Mouse (Mus musculus): ENCODE measurements around the gene Arhgef15.

DNA sequence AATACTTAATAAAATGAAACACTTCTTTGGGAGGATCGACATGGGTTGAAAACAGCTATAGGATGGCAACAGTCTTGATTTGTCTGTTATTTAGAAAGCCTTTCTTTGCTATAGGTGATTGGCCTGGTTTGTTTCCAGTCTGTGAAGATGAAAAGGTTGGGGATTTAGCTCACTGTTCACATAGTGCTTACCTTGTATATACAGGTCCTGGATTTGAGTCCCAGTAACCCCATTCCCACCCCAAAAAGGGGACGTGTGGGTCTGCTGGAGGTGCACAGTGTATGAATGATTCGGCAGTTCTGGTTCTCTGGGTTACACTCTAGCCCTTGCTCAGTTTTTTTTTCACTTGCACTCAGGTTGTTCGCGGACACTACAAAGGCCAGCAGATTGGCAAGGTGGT, 54.5 kb downstream of the Arhgef15 start:
- TF ChIP-seq GATA1 (IDR thresholded peaks at IDR 0.05; ENCODE audit: borderline replicate concordance, low read length) (no peak), FLI1 (IDR thresholded peaks at IDR 0.05; ENCODE audit: low read length) (no peak)

All from megakaryocyte, embryonic 14.5 days (primary cell).